Comparison of ENCODE assay signal across 8 mouse cellular contexts in the genomic region with DNA sequence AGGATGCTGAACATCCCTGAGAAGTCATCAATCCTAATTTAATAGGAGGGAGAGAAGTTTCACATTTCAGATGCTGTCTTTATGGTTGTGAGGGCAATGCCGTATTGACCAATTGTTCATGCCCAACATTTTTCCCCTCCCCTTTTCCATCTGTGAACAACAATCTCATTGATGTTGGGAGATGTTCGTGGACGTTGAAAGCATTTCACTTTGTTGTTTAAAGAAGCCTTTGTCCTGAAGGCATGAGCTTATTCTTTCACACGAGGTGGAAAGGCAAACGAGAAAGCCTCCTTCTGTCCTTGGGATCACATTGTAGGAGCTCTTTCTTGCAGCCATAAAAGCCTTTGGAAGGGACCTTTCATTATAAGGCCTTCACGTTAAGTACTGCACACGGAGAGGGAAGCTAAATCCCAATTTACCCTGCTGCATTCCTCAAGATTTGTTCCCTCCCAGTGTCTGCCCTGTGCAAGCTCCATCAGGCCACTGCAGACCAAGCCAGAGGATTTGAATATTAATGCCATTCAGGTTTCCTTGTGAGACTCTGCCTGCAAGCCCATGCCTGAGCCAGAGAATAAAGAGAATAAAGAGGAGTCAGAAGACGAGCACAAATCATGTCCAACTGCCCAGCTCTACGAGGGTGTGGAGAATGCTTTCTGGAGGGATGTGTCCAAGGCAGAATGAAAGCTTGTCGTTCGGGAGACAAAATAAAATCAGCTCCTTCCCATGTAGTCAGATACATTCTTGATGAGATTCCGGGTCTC.
DNase-seq lines count a peak whose midpoint lies in the region; ATAC-seq and TF ChIP-seq lines count a peak whose summit lies in the region.

No protein-coding gene starts in this region.

- WGBS in forebrain, postnatal 0 days, result 9% methylated on average over 12 of the region's 12 CpGs
- 4% methylated on average over 12 of the region's 12 CpGs for WGBS in midbrain, embryonic 14.5 days

- H3K9ac ChIP-seq in forebrain, postnatal 0 days, result peak overlapping the region; percentile 29
- no peak overlapping the region; the same call in 1 of the 2 replicates for H3K9ac ChIP-seq in midbrain, embryonic 14.5 days (replicated peaks; ENCODE audit: low read length)

- no peak overlapping the region for H3K4me2 ChIP-seq in forebrain, postnatal 0 days (ENCODE audit: low read depth)
- H3K4me2 ChIP-seq in midbrain, embryonic 14.5 days (ENCODE audit: low read length), result peak overlapping the region; percentile 32

- H3K27ac ChIP-seq in forebrain, postnatal 0 days (ENCODE audit: low read depth, low read length), result peak overlapping the region; percentile 85
- H3K27ac ChIP-seq in midbrain, embryonic 14.5 days (replicated peaks; ENCODE audit: low read depth, low read length), result peak overlapping the region; percentile 81

- H3K36me3 ChIP-seq in forebrain, postnatal 0 days (ENCODE audit: insufficient read depth), result no peaks in the 10 kb centered on the region
- H3K36me3 ChIP-seq in midbrain, embryonic 14.5 days (ENCODE audit: control insufficient read depth, insufficient read depth, low read length), result no peaks in the 10 kb centered on the region

- no peaks in the 10 kb centered on the region for H3K9me3 ChIP-seq in forebrain, postnatal 0 days (ENCODE audit: low read length)
- H3K9me3 ChIP-seq in midbrain, embryonic 14.5 days (ENCODE audit: control insufficient read depth, low read length), result no peaks in the 10 kb centered on the region

- H3K27me3 ChIP-seq in forebrain, postnatal 0 days (ENCODE audit: insufficient read depth, low read length), result no peaks in the 10 kb centered on the region
- no peaks in the 10 kb centered on the region for H3K27me3 ChIP-seq in midbrain, embryonic 14.5 days (ENCODE audit: control insufficient read depth, insufficient read depth, low read length)

- H3K4me3 ChIP-seq in forebrain, postnatal 0 days (ENCODE audit: low read depth, low read length), result no peak overlapping the region
- H3K4me3 ChIP-seq in midbrain, embryonic 14.5 days (replicated peaks; ENCODE audit: low read depth, low read length), result no peak overlapping the region

- 0 out of 2 replicates have a peak, but pooled peaks cover 3% of the 10 kb centered on the region for H3K4me1 ChIP-seq in forebrain, postnatal 0 days (ENCODE audit: insufficient read depth)
- peaks cover 9% of the 10 kb centered on the region for H3K4me1 ChIP-seq in midbrain, embryonic 14.5 days (ENCODE audit: control insufficient read depth, insufficient read depth, low read length)

- no peak for DNase-seq in frontal cortex, postnatal 14 days (ENCODE audit: low spot score in 2 of 2)
- peak; percentile 70 for DNase-seq in embryo, embryonic 10.5 days (ENCODE audit: low spot score)
- DNase-seq in forebrain, postnatal 0 days, result no peak
- DNase-seq in midbrain, embryonic 14.5 days, result peak; percentile 76
- no peak for DNase-seq in cerebellum, postnatal 25 days
- no peak for DNase-seq in cerebellum, adult 9-11 months
- DNase-seq in layer of hippocampus, adult 8-10 months (ENCODE audit: low spot score in 2 of 2), result no peak

- TF ChIP-seq CTCF in forebrain, postnatal 0 days (IDR thresholded peaks at IDR 0.05; ENCODE audit: low read depth), result no peak

- peak; percentile 54 for ATAC-seq in frontal cortex, adult (ENCODE audit: low TSS enrichment)
- ATAC-seq in forebrain, postnatal 0 days, result peak; percentile 46
- ATAC-seq in midbrain, embryonic 14.5 days (ENCODE audit: low FRiP score, low TSS enrichment), result peak; percentile 89

Comparison
In these comparisons a context has a peak if more than half of its experiments do, and no peak if none do; other contexts are left out.
1. DNase-seq: peak in embryo, embryonic 10.5 days (single experiment) and midbrain, embryonic 14.5 days (single experiment); none in frontal cortex, postnatal 14 days (0 of 2), forebrain, postnatal 0 days (single experiment), cerebellum, postnatal 25 days (0 of 2), cerebellum, adult 9-11 months (single experiment) and layer of hippocampus, adult 8-10 months (0 of 2).
2. Peak in every context shown above with its lines, with median percentiles within 50 percentile points of each other: ATAC-seq.